Mouse (Mus musculus) kidney, embryonic 16.5 days (tissue): ENCODE measurements around the gene Casz1. TPM values are rescaled to one million over a fixed set of nuclear protein-coding genes. Genes with fewer than 3 reads are reported as not detected.

ENCODE experiments used
- ATAC-seq: fragments of 200-750 bp; cut with Nextera tagmentation; 2 replicates; pipeline ENCODE4 v1.8.0; 2017; ENCODE audit warnings: moderate TSS enrichment; ENCODE audit not compliant: low FRiP score, low TSS enrichment
- H3K27ac ChIP-seq: fragments of 300-500 bp; sonication (generic); 2 replicates; pipeline ENCODE4 v1.5.1; 2014; ENCODE audit warnings: low read length
- H3K27me3 ChIP-seq: fragments of 300-500 bp; sonication (generic); 2 replicates; pipeline ENCODE4 v1.6.1; 2014; ENCODE audit warnings: low read length, control low read depth, mixed read lengths; ENCODE audit not compliant: insufficient read depth
- H3K36me3 ChIP-seq: fragments of 300-500 bp; sonication (generic); 2 replicates; pipeline ENCODE4 v1.6.1; 2014; ENCODE audit warnings: low read length, control low read depth, mixed read lengths; ENCODE audit not compliant: insufficient read depth
- H3K4me1 ChIP-seq: fragments of 300-500 bp; sonication (generic); 2 replicates; pipeline ENCODE4 v1.6.1; 2014; ENCODE audit warnings: low read length, control low read depth, mixed read lengths; ENCODE audit not compliant: insufficient read depth
- H3K4me2 ChIP-seq: fragments of 300-500 bp; sonication (generic); replicated peaks from 2 replicates; pipeline ENCODE4 v1.6.1; 2014; ENCODE audit warnings: low read depth, low read length
- H3K4me3 ChIP-seq: fragments of 300-500 bp; sonication (generic); 2 replicates; pipeline ENCODE4 v1.5.1; 2014; ENCODE audit warnings: mild to moderate bottlenecking, low read length
- H3K9ac ChIP-seq: fragments of 300-500 bp; sonication (generic); replicated peaks from 2 replicates; pipeline ENCODE4 v1.6.1; 2014; ENCODE audit warnings: low read length
- H3K9me3 ChIP-seq: fragments of 300-500 bp; sonication (generic); 2 replicates; pipeline ENCODE4 v1.6.1; 2016; ENCODE audit warnings: low read length, control low read depth
- WGBS: fragments of 180-500 bp; shearing (Covaris S2); extraction: QIAGEN DNeasy Blood & Tissue Kit; methylation state at CpG from one replicate; pipeline ENCODE4 v1.1.7; 2014; 5-methylcytosine and 5-hydroxymethylcytosine counted together
- polyA plus RNA-seq: library from polyadenylated mRNA; unstranded; fragments of >200 nt; fragmentation: Nextera tagmentation; extraction: Ambion mirVana; gene quantifications from 2 replicates; pipeline ENCODE4 v1.2.1, GENCODE M21; 2015

Casz1 gene
- polyA plus RNA-seq, 1 experiment from 2014 or later, result 5.4 TPM

DNA sequence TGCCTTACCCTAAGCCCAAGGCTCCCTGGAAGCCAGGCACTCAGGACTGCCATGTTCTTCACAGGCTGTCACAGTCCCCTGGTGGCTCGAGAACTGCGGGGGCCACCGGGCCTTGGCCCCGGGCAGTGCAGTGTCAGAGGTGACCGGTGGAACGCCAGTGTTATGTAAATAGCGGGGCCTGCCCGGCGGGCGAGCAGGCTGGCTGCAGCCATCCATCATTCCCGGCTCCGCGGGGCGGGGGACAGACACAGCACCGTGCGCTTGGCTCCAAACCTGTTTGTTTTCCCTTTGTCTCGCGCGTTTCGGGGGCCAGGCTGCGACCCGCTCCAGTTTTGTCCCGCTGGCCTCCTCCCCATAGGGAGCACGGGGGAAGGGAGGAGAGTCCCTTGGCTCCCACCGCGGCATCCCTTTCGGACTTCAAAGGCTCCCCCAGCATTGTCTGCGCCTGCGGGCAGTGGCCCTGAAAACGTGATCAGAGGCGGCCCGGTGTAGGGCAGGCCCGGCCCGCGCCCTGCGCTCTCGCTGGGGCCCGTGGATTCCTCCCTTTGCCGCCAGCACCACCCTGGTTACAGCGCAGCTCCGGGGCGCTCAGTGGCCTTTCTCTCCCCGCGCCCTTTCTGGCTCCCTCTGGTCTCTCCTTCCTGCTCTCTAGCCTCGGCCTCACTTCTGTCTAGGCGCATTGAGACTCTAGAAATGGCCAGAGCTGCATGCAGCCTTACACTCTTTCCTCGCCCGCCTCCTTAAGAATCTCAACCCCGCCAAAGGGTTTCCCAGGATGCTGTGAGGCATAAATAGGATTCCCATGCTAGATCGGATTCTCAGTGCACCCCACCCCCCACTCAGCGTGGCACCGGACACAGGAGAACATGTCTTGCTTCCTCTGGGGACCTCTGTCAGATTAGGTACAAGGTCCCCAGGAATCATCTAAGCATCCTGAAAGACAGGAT lies 86.9 kb downstream of the Casz1 start:
- Histone ChIP-seq H3K9me3 (no peaks in the 10 kb centered on the region), H3K4me1 (peaks cover 40% of the 10 kb centered on the region), H3K4me3 (peak overlapping the region; percentile 42), H3K27me3 (peaks cover 35% of the 10 kb centered on the region), H3K4me2 (peak overlapping the region; percentile 74), H3K27ac (no peak overlapping the region), H3K36me3 (no peaks in the 10 kb centered on the region), H3K9ac (peak overlapping the region; percentile 67)
- ATAC-seq, result peak; percentile 76
- WGBS, result 5% methylated on average over 52 of the region's 52 CpGs

DNA sequence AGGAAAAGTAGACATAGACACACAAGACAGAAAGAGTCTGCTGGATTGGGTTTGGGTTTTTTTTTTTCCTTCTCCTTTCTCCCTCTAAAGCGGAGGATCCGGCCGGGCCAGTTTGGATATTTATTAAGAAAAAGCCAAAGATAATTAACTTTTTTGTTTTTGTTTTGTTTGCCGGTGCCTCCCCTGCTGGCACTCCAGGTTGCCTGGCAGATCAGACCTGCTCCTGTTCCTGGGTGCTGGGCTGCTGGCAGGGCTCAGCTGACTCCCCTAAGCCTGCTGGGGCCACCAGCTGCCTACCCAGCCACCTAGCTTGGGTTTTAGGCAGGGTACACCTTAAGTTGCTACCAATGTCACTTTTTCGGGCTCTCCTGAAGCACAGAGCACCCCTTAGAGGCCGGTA lies 91.9 kb downstream of the Casz1 start:
- H3K4me3 ChIP-seq, result no peak overlapping the region
- 54% methylated on average over 6 of the region's 6 CpGs for WGBS
- H3K4me1 ChIP-seq, result peaks cover 33% of the 10 kb centered on the region
- peak overlapping the region; percentile 9; the same call in 1 of the 2 replicates for H3K9ac ChIP-seq
- H3K36me3 ChIP-seq, result no peaks in the 10 kb centered on the region
- H3K27me3 ChIP-seq, result peaks cover 21% of the 10 kb centered on the region
- ATAC-seq, result no peak
- no peak overlapping the region for H3K4me2 ChIP-seq
- 0 out of 2 replicates have a peak overlapping the region, but pooled peaks have one; percentile 43 for H3K27ac ChIP-seq
- no peaks in the 10 kb centered on the region for H3K9me3 ChIP-seq

DNA sequence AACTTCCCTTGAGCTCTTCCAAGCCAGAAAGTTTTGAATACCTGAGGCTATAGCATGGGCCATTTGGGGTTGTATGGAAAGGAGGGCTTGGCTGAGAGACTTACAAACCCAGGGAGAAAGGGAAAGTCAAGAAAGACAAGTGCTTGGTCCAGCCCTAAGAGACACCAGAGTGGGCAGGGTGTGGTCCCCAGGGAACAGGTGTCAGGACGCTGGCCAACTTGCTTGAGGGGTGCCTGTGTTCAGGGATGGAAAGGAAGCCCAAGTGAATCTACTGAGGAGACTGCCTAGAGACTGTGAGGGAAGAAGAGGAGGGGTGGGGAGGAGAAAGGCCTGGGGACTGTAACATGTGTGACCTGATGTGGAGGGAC lies 95.7 kb downstream of the Casz1 start:
- ATAC-seq, result peak; percentile 5; the same call in 1 of the 2 replicates
- Histone ChIP-seq H3K4me3 (peak overlapping the region; percentile 62), H3K9me3 (no peaks in the 10 kb centered on the region), H3K4me1 (peaks cover 34% of the 10 kb centered on the region), H3K4me2 (peak overlapping the region; percentile 85), H3K36me3 (no peaks in the 10 kb centered on the region), H3K9ac (peak overlapping the region; percentile 66), H3K27ac (peak overlapping the region; percentile 75), H3K27me3 (peaks cover 17% of the 10 kb centered on the region)
- 29% methylated on average over 1 of the region's 1 CpGs for WGBS

DNA sequence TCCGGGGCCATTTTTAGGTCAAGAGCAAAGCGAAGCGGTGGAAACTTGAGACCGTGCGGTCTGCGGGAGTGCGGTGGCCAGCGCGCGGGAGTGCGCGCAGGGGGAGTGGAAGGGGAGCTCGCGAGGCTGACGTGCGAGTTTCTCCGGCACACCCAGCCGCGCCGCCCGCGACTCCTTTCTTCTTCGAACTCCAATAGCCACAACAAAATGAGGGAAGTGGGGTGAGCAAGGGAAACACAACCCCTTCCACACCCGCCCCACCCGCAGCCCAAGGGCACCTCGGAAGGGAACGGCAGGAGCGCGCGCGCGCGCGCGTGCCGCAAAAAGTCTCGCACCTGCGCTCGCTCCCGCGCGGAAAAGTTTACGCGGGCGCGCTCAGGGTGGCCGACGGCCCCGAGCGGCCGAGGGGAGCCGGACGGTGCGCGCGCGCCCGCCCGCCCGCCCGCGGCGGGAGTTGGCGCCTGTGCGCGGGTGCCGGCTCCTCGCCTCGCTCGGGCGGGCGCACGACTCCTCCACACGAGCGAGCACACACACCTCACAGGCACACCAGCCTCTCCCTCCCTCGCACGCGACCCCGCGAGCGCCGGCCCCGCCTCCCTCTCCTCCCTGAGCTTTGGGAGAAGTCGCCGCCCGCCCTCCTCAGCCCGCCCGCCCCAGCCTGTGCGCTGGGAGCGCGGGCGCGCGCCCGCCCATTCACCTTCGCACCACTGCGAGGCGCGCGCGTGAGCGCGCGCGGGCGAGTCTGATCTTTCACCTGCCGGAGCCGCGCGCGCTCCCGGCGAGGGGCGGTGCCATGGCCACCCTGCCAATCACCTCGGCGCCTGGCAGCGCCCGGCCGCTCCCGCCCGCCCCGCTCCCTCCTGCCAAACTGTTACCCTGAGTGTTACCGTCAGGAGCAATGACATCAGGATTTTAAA lies 96.3 kb downstream of the Casz1 start:
- no peaks in the 10 kb centered on the region for H3K36me3 ChIP-seq
- ATAC-seq, result peak; percentile 88
- peak overlapping the region; percentile 75 for H3K27ac ChIP-seq
- peak overlapping the region; percentile 62 for H3K4me3 ChIP-seq
- no peaks in the 10 kb centered on the region for H3K9me3 ChIP-seq
- H3K4me2 ChIP-seq, result peak overlapping the region; percentile 85
- peaks cover 17% of the 10 kb centered on the region for H3K27me3 ChIP-seq
- WGBS, result under 1% methylated on average over 97 of the region's 123 CpGs
- H3K9ac ChIP-seq, result peak overlapping the region; percentile 66
- H3K4me1 ChIP-seq, result peaks cover 30% of the 10 kb centered on the region

DNA sequence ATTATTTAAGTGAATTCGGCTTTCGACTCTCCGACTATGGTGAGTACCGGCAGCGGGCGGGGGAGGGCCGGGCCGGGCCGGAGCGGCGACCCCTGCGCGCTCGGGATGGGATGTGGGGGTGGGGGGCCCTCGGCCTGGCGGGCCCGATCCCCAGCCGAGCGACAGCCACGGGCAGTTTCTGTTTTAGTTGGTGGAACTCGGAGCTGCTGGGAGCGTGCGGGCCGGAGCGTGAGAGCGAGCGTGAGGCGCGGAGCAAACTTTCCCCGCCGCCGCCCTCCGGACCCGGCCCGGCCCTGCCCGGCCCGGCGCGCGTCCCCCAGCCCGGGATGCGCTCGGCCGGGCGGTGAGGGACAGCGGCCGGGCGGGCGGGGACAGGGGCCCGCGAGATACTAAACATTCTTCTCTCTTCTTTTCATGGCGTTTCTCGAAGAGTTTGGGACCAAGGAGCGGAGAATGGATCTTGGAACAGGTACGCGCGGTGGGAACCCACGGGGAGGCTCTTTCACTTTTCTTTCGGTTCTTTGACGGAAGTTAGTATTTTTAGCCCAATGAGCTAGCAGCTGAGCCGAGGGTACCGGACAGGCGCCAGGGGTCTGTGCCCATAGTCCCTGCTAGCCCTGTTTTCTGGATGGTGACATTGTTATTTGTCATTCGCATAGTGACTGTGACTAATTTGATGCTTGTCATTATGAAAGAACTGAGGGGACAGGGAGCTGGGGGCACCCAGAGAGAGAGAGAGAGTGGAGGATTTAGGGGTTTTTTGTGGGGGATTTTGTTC lies 97.2 kb downstream of the Casz1 start:
- under 1% methylated on average over 60 of the region's 64 CpGs for WGBS
- H3K4me2 ChIP-seq, result peak overlapping the region; percentile 85
- H3K27me3 ChIP-seq, result peaks cover 17% of the 10 kb centered on the region
- no peaks in the 10 kb centered on the region for H3K9me3 ChIP-seq
- no peaks in the 10 kb centered on the region for H3K36me3 ChIP-seq
- peak overlapping the region; percentile 76 for H3K9ac ChIP-seq
- peak; percentile 19 for ATAC-seq
- H3K4me3 ChIP-seq, result peak overlapping the region; percentile 62
- peak overlapping the region; percentile 56 for H3K27ac ChIP-seq
- H3K4me1 ChIP-seq, result peaks cover 27% of the 10 kb centered on the region

DNA sequence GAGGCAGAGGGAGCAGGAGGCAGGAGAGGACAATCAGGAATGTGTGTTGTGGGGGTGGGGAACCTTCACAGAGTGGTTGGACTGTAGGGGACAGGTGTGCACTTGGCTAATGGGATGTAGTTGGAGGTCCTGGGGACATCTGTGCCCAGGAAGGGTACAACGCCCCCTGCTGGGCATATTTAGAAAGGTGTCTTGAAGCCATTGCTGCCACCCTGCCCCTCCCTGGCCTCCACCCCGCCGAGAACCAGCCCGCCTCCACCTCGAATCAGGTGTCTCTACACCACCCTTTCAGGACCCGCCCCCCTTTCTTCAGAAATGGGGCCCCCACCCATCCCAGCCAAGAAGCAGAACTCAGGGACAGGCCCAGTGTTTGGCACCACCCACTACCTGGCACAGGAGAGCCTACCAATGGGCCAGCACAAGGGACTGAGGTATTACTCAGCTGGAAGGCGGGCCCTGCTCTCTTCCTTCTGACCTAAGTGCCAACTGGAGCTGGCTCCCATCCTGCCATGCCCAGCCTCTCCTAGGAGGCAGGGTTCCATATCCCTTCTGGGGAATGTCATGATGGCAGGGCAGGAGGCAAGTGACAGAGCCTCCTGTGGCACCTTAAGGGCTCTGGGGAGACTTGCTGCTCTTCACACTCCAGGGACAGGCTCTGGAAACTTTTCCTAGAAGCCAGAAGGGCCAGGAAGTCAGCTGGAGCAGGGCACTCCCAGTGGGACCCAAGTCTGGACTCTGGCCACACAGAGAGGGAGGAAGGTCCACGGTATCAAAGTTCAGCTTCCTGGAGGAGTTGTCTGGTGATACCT lies 98.9 kb downstream of the Casz1 start:
- Histone ChIP-seq H3K4me2 (peak overlapping the region; percentile 85), H3K9me3 (no peaks in the 10 kb centered on the region), H3K27me3 (peaks cover 17% of the 10 kb centered on the region), H3K4me3 (0 out of 2 replicates have a peak overlapping the region, but pooled peaks have one; percentile 62), H3K27ac (no peak overlapping the region), H3K9ac (no peak overlapping the region), H3K36me3 (no peaks in the 10 kb centered on the region), H3K4me1 (peaks cover 42% of the 10 kb centered on the region)
- 30% methylated on average over 8 of the region's 8 CpGs for WGBS
- ATAC-seq, result no peak

DNA sequence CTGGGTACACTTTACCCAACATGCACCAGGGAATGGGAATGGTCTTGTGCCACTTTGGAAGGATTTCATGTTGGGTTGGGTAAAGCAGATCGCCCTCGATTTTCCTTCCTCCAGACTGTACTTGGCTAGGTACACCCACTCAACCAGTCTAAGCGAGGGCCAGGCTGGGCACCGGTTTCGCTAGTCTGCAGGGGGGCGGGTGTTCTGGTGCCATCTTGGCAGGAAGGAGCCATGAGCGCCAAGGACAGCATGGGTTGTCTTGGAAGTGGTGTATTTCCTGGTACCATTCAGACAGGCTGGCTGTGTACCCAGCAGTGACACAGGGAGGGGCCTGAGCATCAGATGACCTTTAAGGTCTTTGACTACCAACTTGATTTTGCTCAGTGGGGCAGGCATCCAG lies 101.1 kb downstream of the Casz1 start:
- Histone ChIP-seq H3K27me3 (peaks cover 7% of the 10 kb centered on the region; the same call in 1 of the 2 replicates), H3K9me3 (no peaks in the 10 kb centered on the region), H3K4me2 (no peak overlapping the region), H3K27ac (no peak overlapping the region), H3K9ac (no peak overlapping the region), H3K4me3 (no peak overlapping the region), H3K4me1 (peaks cover 64% of the 10 kb centered on the region), H3K36me3 (no peaks in the 10 kb centered on the region)
- 93% methylated on average over 7 of the region's 7 CpGs for WGBS
- ATAC-seq, result no peak

DNA sequence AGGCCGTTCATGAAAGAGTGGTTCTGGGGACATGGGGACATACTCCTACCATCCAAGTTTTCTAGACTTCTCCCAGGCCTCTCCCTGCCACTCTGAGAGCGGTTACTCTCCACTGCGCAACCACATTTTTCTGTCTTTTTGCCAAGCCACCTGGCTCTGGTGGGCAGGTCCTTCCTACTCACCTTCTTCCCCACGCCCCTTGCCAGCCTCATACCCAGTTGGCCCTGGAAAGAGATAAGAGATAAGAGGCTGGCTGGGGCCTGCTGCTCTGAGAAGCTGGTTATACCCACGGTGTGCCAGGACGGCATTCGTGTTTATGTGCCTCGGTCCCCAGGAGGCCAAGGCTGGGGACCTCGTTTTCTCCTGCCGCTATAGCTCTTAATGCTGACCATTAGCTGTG lies 102.6 kb downstream of the Casz1 start:
- Histone ChIP-seq H3K4me2 (no peak overlapping the region), H3K27ac (peak overlapping the region; percentile 95)
- whole genome bisulfite sequencing, result 87% methylated on average over 10 of the region's 10 CpGs

More for the DNA sequence above, 102.6 kb downstream of the Casz1 start:
- no peaks in the 10 kb centered on the region for H3K36me3 ChIP-seq
- H3K4me3 ChIP-seq, result no peak overlapping the region
- peaks cover 7% of the 10 kb centered on the region; the same call in 1 of the 2 replicates for H3K27me3 ChIP-seq
- no peaks in the 10 kb centered on the region for H3K9me3 ChIP-seq
- no peak overlapping the region for H3K9ac ChIP-seq
- no peak for ATAC-seq
- peaks cover 72% of the 10 kb centered on the region for H3K4me1 ChIP-seq
